Mouse (Mus musculus) limb, embryonic 13.5 days (tissue): ENCODE measurements around the gene Chrdl2. TPM values are rescaled to one million over a fixed set of nuclear protein-coding genes. Genes with fewer than 3 reads are reported as not detected.

Experiments
- ATAC-seq: fragments of 200-750 bp; cut with Nextera tagmentation; 2 replicates; pipeline ENCODE4 v1.8.0; 2017; ENCODE audit warnings: low read depth, moderate number of reproducible peaks, moderate TSS enrichment; ENCODE audit not compliant: low FRiP score
- H3K27ac ChIP-seq: fragments of 300-500 bp; sonication (generic); 2 replicates; pipeline ENCODE4 v1.5.1; 2015; ENCODE audit warnings: inconsistent platforms, mild to moderate bottlenecking, moderate library complexity
- H3K27me3 ChIP-seq: fragments of 300-500 bp; sonication (generic); 2 replicates; pipeline ENCODE4 v1.6.1; 2015; ENCODE audit warnings: mild to moderate bottlenecking, inconsistent platforms
- H3K36me3 ChIP-seq: fragments of 300-500 bp; sonication (generic); 2 replicates; pipeline ENCODE4 v1.6.1; 2015; ENCODE audit warnings: inconsistent platforms, mild to moderate bottlenecking, moderate library complexity
- H3K4me1 ChIP-seq: fragments of 300-500 bp; sonication (generic); 2 replicates; pipeline ENCODE4 v1.6.1; 2015; ENCODE audit warnings: inconsistent platforms
- H3K4me2 ChIP-seq: fragments of 300-500 bp; sonication (generic); replicated peaks from 2 replicates; pipeline ENCODE4 v1.6.1; 2015; ENCODE audit warnings: inconsistent platforms, mild to moderate bottlenecking, moderate library complexity
- H3K4me3 ChIP-seq: fragments of 300-500 bp; sonication (generic); 2 replicates; pipeline ENCODE4 v1.5.1; 2015; ENCODE audit warnings: moderate library complexity, mild to moderate bottlenecking, inconsistent platforms
- H3K9ac ChIP-seq: fragments of 300-500 bp; sonication (generic); 2 replicates; pipeline ENCODE4 v1.6.1; 2015; ENCODE audit warnings: mild to moderate bottlenecking, inconsistent platforms
- H3K9me3 ChIP-seq: fragments of 300-500 bp; sonication (generic); 2 replicates; pipeline ENCODE4 v1.6.1; 2016; ENCODE audit warnings: inconsistent platforms
- WGBS: fragments of 180-500 bp; shearing (Covaris S2); methylation state at CpG from one replicate; pipeline ENCODE4 v1.1.7; 2015; 5-methylcytosine and 5-hydroxymethylcytosine counted together
- polyA plus RNA-seq: library from polyadenylated mRNA; unstranded; fragments of >200 nt; fragmentation: Nextera tagmentation; extraction: Ambion mirVana; gene quantifications from 2 replicates; pipeline ENCODE4 v1.2.1, GENCODE M21; 2015

Gene Chrdl2
- polyA plus RNA-seq, 1 experiment from 2014 or later, result 2.6 TPM

DNA sequence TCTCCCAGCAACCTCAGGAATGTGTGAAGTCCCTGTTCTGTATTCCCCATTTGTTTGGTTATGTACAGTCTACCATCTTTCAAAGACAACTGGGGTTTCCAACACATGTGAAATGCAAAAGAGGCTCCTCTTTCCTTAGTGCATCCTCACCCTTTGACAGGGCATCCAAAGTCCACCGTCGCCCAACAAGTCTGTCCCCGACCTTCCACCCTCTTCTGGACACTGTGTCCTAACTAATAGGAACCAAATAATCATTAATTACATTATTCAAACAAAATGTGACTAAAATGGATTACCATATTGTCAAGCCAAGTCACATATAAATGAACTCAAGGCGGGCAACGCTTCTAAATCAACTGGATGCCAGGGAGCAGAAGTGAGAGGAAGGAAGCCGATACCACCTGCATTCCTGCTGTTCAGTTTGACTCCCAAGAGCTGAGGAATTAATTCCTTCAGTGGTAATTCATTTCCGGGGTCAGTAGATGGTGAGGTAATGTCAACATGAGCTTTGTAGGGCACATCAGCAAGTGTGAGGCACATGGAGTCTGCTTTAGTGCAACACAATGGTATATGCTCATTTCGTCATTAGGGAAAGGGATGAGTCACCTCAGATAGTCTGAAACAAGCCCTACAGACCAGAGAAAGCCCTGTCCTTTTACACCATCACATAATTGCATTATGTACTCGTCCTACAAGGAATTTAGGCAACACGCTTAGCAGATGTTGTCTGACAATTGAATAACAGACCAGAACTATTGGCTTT is 31.6 kb upstream of the Chrdl2 start:
- no peaks in the 10 kb centered on the region for H3K36me3 ChIP-seq
- no peak overlapping the region for H3K4me3 ChIP-seq
- no peaks in the 10 kb centered on the region for H3K9me3 ChIP-seq
- no peak overlapping the region for H3K4me2 ChIP-seq
- H3K27me3 ChIP-seq, result no peaks in the 10 kb centered on the region
- H3K4me1 ChIP-seq, result peaks cover 52% of the 10 kb centered on the region
- WGBS, result 79% methylated on average over 10 of the region's 10 CpGs
- no peak overlapping the region for H3K9ac ChIP-seq
- H3K27ac ChIP-seq, result no peak overlapping the region
- no peak for ATAC-seq

DNA sequence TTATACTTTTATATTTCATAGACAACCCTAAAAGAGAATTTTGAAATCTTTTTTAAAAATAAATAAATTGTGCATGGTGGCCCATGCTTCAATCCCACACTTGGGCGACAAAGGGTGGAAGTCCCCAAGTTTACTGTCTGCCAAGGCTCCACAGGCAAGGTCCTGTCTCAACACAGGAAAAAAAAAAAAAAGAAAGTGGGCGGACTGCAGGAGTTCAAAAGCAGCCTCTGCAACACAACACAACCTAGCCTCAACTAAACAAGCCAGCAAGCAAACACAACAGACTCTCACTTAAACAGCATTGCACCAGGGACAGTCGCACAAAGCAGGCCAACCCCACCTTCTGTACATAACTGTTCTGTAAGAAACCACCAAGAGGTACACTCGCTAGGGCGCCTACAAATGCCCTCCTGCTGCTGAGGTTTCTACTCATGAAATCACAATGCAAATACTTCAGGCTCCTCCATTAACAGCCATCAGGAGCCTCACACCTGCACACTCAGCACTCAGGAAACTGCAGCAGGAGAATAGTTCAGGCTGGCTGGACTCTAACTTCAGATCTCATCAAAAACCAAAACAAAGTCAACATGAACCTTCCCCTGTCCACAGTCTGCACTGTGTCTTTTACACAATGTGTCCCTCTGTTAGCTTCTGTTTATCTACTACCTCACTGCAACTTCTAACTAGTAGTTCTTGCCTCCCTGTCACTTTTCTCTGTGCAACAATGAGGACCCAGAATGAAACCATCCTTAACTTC is 30.0 kb upstream of the Chrdl2 start:
- WGBS, result 82% methylated on average over 5 of the region's 5 CpGs
- Histone ChIP-seq H3K36me3 (no peaks in the 10 kb centered on the region), H3K27me3 (no peaks in the 10 kb centered on the region), H3K4me3 (no peak overlapping the region), H3K9me3 (no peaks in the 10 kb centered on the region), H3K9ac (no peak overlapping the region), H3K4me1 (peaks cover 51% of the 10 kb centered on the region), H3K4me2 (no peak overlapping the region), H3K27ac (no peak overlapping the region)
- no peak for ATAC-seq

DNA sequence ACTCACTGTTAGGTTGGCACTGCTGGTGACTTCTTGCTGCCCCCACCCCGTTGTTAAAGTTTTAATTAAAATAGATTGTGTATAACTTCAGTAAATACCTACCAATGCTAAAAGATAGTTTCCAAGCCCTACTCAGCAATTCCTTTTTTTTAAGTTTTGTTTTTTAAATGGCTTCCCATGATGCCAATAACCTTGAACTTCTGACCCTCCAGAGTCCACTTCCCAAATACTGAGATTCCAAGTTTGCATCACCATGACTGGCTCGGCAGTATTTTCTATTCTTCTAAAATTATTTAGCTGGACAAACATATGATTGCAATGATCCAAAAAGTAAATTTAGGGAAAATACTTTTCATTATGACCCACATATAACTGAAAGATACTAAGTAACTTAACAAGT is 27.9 kb upstream of the Chrdl2 start:
- ATAC-seq, result no peak
- no peak overlapping the region for H3K9ac ChIP-seq
- H3K9me3 ChIP-seq, result peaks cover 6% of the 10 kb centered on the region; the same call in 1 of the 2 replicates
- H3K4me1 ChIP-seq, result peaks cover 41% of the 10 kb centered on the region
- H3K36me3 ChIP-seq, result no peaks in the 10 kb centered on the region
- H3K27ac ChIP-seq, result no peak overlapping the region
- no peak overlapping the region for H3K4me3 ChIP-seq
- WGBS, result 89% methylated on average over 2 of the region's 2 CpGs
- no peak overlapping the region for H3K4me2 ChIP-seq
- H3K27me3 ChIP-seq, result no peaks in the 10 kb centered on the region

DNA sequence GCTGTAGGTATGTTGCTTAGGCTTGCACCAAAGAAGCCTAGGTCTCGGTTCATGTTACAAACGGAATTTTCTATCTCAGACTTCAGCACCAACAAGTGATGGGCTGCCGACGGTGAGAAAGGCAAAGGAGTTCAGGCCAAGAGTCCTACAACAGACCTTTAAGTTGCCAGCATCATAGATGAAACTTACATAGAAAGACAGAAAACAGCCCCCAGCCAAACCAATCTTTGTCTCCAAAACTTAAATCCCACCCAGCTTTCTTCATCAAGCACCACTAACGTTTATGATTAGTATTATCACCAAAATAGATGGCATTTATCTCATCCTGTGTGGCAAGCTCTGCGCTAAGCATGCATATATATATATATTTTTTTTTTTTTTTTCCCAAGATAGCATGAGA is 26.9 kb upstream of the Chrdl2 start:
- H3K9me3 ChIP-seq, result peaks cover 6% of the 10 kb centered on the region; the same call in 1 of the 2 replicates
- no peak for ATAC-seq
- peak overlapping the region; percentile 98 for H3K4me3 ChIP-seq
- no peaks in the 10 kb centered on the region for H3K36me3 ChIP-seq
- H3K9ac ChIP-seq, result peak overlapping the region; percentile 99
- no peaks in the 10 kb centered on the region for H3K27me3 ChIP-seq
- H3K4me2 ChIP-seq, result peak overlapping the region; percentile 73
- H3K27ac ChIP-seq, result peak overlapping the region; percentile 98; the same call in 1 of the 2 replicates
- H3K4me1 ChIP-seq, result peaks cover 36% of the 10 kb centered on the region
- WGBS, result 9% methylated on average over 6 of the region's 6 CpGs

DNA sequence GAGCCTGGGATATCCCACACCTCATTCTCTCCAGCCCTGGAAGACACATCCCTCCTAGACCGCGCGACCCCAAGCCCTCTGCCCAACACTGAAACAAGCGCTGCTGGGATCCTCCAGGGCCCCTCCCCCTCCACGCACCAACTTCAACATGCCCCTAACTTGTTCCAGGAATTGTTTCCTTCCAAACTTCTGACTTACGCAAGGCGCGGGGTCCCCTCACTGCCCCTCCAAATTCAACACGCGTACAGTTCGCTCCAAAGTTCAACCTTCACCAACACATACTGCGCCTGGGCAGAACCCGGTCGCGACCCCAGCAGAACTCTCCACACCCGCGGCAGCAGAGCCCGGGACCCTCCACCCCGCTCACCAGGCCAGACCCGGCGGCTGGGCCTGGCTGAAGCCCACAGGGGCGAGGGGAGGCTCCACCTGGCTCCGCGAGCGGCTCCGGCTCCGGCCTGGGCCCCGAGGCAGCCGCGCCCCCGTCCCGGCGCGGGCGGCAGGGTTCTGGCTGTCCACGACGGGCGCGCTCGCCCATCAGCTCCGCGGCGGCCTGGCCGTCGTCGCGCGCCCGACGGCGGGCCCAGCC is 26.3 kb upstream of the Chrdl2 start:
- Histone ChIP-seq H3K4me1 (peaks cover 31% of the 10 kb centered on the region), H3K9ac (peak overlapping the region; percentile 99), H3K27ac (peak overlapping the region; percentile 98), H3K4me3 (peak overlapping the region; percentile 98), H3K4me2 (peak overlapping the region; percentile 73), H3K9me3 (peaks cover 6% of the 10 kb centered on the region; the same call in 1 of the 2 replicates), H3K36me3 (no peaks in the 10 kb centered on the region), H3K27me3 (no peaks in the 10 kb centered on the region)
- ATAC-seq, result peak; percentile 76
- 0% methylated on average over 50 of the region's 51 CpGs for WGBS

DNA sequence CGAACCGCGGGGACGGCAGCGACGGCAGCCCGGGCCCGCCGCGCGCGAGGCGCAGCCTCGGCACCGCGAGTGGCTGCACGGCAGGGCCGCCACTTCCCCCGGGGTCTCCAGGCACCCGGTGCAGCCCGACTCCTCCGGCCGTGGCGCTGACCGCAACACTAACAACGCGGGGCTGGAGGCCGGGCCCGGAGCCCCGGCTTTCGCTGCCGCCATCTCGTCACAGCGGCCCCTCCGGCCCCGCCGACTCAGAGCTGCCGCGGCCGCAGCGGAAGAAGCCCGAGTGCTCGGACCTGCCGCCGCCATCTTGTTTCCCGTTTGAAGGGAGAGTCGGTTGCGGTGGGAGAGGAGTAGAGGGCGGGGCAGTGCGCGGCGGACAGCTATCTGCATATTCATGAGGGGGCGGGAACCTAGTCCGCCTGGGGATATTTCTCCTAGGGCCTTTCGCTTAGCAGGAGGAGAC is 25.8 kb upstream of the Chrdl2 start, which contains the start of gene Rnf169:
Gene Rnf169, minus strand, starts transcription at position 317 of the 460 bp plus-strand sequence.
- peak; percentile 93 for ATAC-seq
- Histone ChIP-seq H3K27ac (peak within 1 kb of the TSS; percentile 98), H3K9ac (peak within 1 kb of the TSS; percentile 99), H3K4me2 (peak within 1 kb of the TSS; percentile 73), H3K4me1 (peaks cover 29% of the 10 kb centered on the region), H3K36me3 (no peaks in the 10 kb centered on the region), H3K9me3 (peaks cover 6% of the 10 kb centered on the region; the same call in 1 of the 2 replicates), H3K4me3 (peak within 1 kb of the TSS; percentile 98), H3K27me3 (no peaks in the 10 kb centered on the region)
- under 1% methylated on average over 55 of the region's 55 CpGs for WGBS

DNA sequence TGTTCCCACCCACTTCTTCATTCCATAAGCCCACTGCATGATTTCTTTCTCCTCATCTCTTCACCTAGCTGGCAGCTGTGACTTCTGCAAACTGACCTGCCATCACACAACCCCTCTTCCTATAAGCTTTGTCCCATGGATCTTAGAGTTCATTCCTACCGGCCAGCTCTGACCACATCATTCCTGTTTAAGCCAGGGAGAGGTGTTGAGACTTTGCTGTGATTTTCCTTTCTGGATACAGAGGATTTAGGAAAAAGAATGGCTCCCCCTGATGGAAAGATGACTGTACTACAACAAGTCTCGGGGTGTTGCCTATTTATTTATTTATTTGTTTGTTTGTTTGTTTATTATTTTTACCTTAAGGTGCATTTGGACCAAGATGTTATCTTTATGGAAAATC is 24.7 kb upstream of the Chrdl2 start:
- Histone ChIP-seq H3K27me3 (no peaks in the 10 kb centered on the region), H3K9ac (no peak overlapping the region), H3K4me1 (peaks cover 22% of the 10 kb centered on the region), H3K27ac (peak overlapping the region; percentile 61; the same call in 1 of the 2 replicates), H3K4me2 (peak overlapping the region; percentile 73; the same call in 1 of the 2 replicates), H3K4me3 (no peak overlapping the region), H3K36me3 (no peaks in the 10 kb centered on the region), H3K9me3 (peaks cover 6% of the 10 kb centered on the region; the same call in 1 of the 2 replicates)
- ATAC-seq, result no peak
- WGBS, result 6% methylated on average over 2 of the region's 2 CpGs

DNA sequence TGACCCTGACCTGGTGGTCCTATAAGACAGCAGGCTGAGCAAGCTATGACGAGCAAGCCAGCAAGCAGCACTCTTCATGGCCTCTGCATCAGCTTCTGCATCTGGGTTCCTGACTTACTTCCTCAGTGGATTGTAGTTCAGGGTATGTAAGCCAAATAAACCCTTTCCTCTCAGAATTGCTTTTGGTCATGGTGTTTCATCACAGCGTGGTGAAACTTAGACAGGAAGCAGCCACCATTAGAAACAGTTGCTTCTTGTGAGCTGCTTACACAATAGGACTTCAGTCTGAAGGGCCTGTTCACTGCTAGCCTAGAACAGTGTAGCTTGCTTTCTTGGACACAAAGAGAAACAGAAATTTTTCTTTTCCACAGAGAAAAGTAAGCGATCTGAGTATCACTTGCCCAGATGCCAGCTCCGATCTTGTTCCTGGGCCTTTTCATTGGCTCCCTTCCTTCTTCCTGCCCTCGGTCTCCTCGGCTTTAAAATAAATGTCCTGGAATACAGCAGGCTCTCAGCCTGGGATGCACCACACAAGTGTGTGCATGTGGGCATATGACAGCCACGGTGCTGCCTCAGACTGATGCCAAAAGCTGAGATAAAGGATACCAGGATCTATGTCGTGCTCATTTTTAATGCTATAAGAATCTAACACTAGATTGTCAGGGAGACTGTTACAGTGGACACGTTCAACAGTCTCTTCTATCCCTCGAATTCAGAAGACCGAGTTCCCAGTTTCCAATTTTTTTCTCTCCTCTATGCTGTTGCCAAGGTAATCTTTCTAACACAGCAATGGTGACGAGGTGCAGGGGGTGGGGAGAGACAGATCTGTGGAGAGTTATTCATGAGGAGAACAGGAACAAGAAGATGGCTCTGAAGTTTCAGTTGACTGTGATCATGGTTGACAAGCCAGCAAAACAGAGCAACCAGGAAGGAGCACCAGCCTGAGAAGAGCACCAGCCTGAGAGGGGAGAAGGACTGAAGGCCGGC is 23.4 kb upstream of the Chrdl2 start:
- H3K9ac ChIP-seq, result no peak overlapping the region
- no peak overlapping the region for H3K4me2 ChIP-seq
- no peak for ATAC-seq
- no peak overlapping the region for H3K4me3 ChIP-seq
- H3K36me3 ChIP-seq, result no peaks in the 10 kb centered on the region
- H3K27me3 ChIP-seq, result no peaks in the 10 kb centered on the region
- 84% methylated on average over 13 of the region's 13 CpGs for WGBS
- no peak overlapping the region for H3K27ac ChIP-seq
- peaks cover 6% of the 10 kb centered on the region; the same call in 1 of the 2 replicates for H3K9me3 ChIP-seq
- peaks cover 22% of the 10 kb centered on the region for H3K4me1 ChIP-seq

DNA sequence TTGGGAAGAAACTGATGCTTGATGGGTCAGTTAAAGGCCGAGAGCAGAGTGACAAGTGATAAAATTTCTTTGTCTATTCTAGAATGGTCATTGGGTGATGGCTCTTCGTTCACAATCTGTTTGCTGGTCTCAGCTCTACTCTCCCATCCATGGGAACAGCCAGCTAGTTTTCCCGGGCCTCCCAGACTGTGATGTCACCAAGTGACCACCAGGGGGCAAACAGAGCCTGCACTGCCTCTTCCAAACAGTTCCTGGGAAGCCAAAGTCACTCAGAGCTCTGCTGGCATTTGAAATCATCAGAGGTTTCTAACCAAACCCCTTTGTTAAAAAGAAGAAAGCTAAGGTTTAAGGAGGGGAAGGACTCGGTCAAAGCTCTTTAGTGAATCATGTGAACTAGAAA is 17.2 kb upstream of the Chrdl2 start:
- Histone ChIP-seq H3K9me3 (no peaks in the 10 kb centered on the region), H3K4me2 (no peak overlapping the region), H3K4me1 (no peaks in the 10 kb centered on the region), H3K4me3 (no peak overlapping the region), H3K36me3 (no peaks in the 10 kb centered on the region), H3K27ac (no peak overlapping the region), H3K27me3 (no peaks in the 10 kb centered on the region), H3K9ac (no peak overlapping the region)
- no peak for ATAC-seq
- 3% methylated on average over 4 of the region's 4 CpGs for WGBS

DNA sequence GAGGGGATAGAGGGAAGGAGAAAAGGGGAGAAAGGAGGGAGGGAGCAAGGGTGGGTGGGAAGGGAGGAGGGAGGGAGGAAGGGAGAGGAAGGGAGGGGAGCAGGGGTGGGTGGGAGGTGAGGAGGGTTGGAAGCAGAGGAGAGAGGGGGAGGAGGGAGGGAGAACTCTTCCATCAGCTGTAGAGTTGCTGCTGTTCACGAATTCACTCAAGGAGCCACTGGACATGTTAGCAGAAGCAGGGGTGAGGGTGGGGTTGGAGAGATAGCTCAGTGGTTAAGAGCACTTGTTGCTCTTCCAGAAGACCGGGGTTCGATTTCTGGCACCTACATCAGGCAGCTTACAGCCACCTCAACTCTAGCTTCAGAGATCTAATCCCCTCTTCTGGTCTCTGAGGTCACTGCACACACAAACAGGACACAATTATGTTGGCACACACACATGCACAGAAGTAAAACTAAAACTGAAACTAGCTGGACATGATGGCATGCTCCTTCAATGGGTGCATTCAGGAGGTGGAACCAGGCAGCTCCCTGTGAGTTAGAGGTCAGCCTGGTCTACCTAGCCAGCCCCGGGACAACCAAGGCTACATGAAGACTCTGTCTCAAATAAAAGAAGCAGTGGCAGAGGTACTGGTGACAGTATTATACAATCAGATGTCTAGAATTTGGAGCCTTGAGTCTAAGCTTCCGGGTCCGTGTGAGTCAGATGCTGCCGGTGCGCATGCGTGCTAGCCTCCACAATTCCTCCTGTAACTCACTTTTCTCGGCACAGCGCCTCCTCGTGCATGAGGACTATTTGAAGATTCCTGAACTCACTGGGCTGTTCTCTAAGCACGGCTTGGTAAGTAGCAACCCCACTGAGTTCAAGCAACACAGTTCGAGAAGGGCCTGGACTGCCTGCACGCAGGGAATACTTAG is 15.9 kb upstream of the Chrdl2 start:
- no peak for ATAC-seq
- no peaks in the 10 kb centered on the region for H3K9me3 ChIP-seq
- H3K27ac ChIP-seq, result no peak overlapping the region
- H3K36me3 ChIP-seq, result no peaks in the 10 kb centered on the region
- no peak overlapping the region for H3K4me3 ChIP-seq
- H3K4me1 ChIP-seq, result no peaks in the 10 kb centered on the region
- no peak overlapping the region for H3K9ac ChIP-seq
- H3K4me2 ChIP-seq, result no peak overlapping the region
- no peaks in the 10 kb centered on the region for H3K27me3 ChIP-seq
- WGBS, result 53% methylated on average over 15 of the region's 15 CpGs
